Mouse (Mus musculus) megakaryocyte, embryonic 14.5 days (primary cell): ENCODE results near the gene Frmpd2.
"Not testable (repeated sequence)": the region's sequence is repeated elsewhere in the genome, so short reads cannot be mapped to it uniquely, and the experiment has no call there.

Experiments
- FLI1 ChIP-seq: IDR thresholded peaks from 2 replicates; pipeline ENCODE4 v1.6.1; 2012; ENCODE audit warnings: low read length, inconsistent platforms, mixed read lengths
- GATA1 ChIP-seq: IDR thresholded peaks from 3 replicates; pipeline ENCODE4 v1.6.1; 2012; ENCODE audit warnings: mixed read lengths, low read length, inconsistent platforms, borderline replicate concordance

DNA sequence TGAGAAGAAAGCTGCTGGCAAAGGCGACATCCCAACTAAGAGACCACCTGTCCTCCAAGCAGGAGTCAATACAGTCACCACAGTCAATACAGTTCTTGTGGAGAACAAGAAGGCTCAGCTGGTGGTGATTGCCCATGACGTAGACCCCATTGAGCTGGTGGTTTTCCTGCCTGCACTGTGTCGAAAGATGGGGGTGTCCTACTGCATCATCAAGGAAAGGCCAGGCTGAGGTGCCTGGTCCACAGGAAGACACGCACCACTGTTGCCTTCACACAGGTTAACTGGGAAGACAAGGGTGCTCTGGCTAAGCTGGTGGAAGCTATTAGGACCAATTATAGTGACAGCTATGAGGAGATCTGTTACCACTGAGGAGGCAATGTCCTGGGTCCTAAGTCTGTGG, 39.0 kb upstream of the Frmpd2 start:
- not testable (repeated sequence) for TF ChIP-seq FLI1, GATA1
